Mouse (Mus musculus): Measurements from ENCODE around the gene Arhgef17. TPM values are rescaled to one million over a fixed set of nuclear protein-coding genes. Genes with fewer than 3 reads are reported as not detected.

The Arhgef17 gene
- polyA plus RNA-seq, 1 experiment from 2014 or later: 10.7 TPM

- Histone ChIP-seq H3K4me3 (ENCODE audit: low read depth, low read length) (no peak overlapping the region), H3K27me3 (ENCODE audit: control insufficient read depth, insufficient read depth, low read length) (no peaks in the 10 kb centered on the region), H3K4me2 (ENCODE audit: low read depth) (no peak overlapping the region), H3K9me3 (ENCODE audit: control insufficient read depth, low read length) (no peaks in the 10 kb centered on the region), H3K36me3 (ENCODE audit: control insufficient read depth, insufficient read depth, low read length) (no peaks in the 10 kb centered on the region), H3K27ac (ENCODE audit: low read depth, low read length) (no peak overlapping the region), H3K9ac (ENCODE audit: low read length) (no peak overlapping the region), H3K4me1 (ENCODE audit: control insufficient read depth, insufficient read depth, low read length) (no peaks in the 10 kb centered on the region)
- 86% methylated on average over 7 of the region's 7 CpGs for WGBS
- no peak for ATAC-seq (ENCODE audit: insufficient read depth, low FRiP score, low TSS enrichment)
- DNase-seq (ENCODE audit: low spot score): no peak
Measured at GRCm38 (mm10) chr7:100966014-100966413, 34.1 kb upstream of the Arhgef17 start.

- H3K27me3 ChIP-seq (ENCODE audit: control insufficient read depth, insufficient read depth, low read length): no peaks in the 10 kb centered on the region
- H3K4me2 ChIP-seq (ENCODE audit: low read depth): no peak overlapping the region
- no peaks in the 10 kb centered on the region for H3K4me1 ChIP-seq (ENCODE audit: control insufficient read depth, insufficient read depth, low read length)
- 21% methylated on average over 4 of the region's 4 CpGs for WGBS
- no peaks in the 10 kb centered on the region for H3K9me3 ChIP-seq (ENCODE audit: control insufficient read depth, low read length)
- ATAC-seq (ENCODE audit: insufficient read depth, low FRiP score, low TSS enrichment) (no peak), DNase-seq (ENCODE audit: low spot score) (peak; percentile 45)
- no peak overlapping the region for H3K4me3 ChIP-seq (ENCODE audit: low read depth, low read length)
- no peak overlapping the region for H3K27ac ChIP-seq (ENCODE audit: low read depth, low read length)
- H3K36me3 ChIP-seq (ENCODE audit: control insufficient read depth, insufficient read depth, low read length): no peaks in the 10 kb centered on the region
- H3K9ac ChIP-seq (ENCODE audit: low read length): no peak overlapping the region
Measured at GRCm38 (mm10) chr7:100965079-100965478, 33.2 kb upstream of the Arhgef17 start.

- no peak overlapping the region for H3K9ac ChIP-seq (ENCODE audit: low read length)
- H3K4me3 ChIP-seq (ENCODE audit: low read depth, low read length): no peak overlapping the region
- no peaks in the 10 kb centered on the region for H3K4me1 ChIP-seq (ENCODE audit: control insufficient read depth, insufficient read depth, low read length)
- no peaks in the 10 kb centered on the region for H3K9me3 ChIP-seq (ENCODE audit: control insufficient read depth, low read length)
- H3K27ac ChIP-seq (ENCODE audit: low read depth, low read length): no peak overlapping the region
- DNase-seq (ENCODE audit: low spot score) (no peak), ATAC-seq (ENCODE audit: insufficient read depth, low FRiP score, low TSS enrichment) (no peak)
- no peaks in the 10 kb centered on the region for H3K27me3 ChIP-seq (ENCODE audit: control insufficient read depth, insufficient read depth, low read length)
- H3K36me3 ChIP-seq (ENCODE audit: control insufficient read depth, insufficient read depth, low read length): no peaks in the 10 kb centered on the region
- H3K4me2 ChIP-seq (ENCODE audit: low read depth): no peak overlapping the region
- whole genome bisulfite sequencing: 81% methylated on average over 6 of the region's 6 CpGs
Measured at GRCm38 (mm10) chr7:100964242-100964641, 32.3 kb upstream of the Arhgef17 start.

GRCm38 (mm10) chr7:100963381-100963780 is 31.5 kb upstream of the Arhgef17 start:
- ATAC-seq (ENCODE audit: insufficient read depth, low FRiP score, low TSS enrichment): no peak
- no peak overlapping the region for H3K27ac ChIP-seq (ENCODE audit: low read depth, low read length)
- DNase-seq (ENCODE audit: low spot score): no peak
- 78% methylated on average over 8 of the region's 8 CpGs for WGBS
- no peak overlapping the region for H3K9ac ChIP-seq (ENCODE audit: low read length)
- H3K9me3 ChIP-seq (ENCODE audit: control insufficient read depth, low read length): no peaks in the 10 kb centered on the region
- H3K4me1 ChIP-seq (ENCODE audit: control insufficient read depth, insufficient read depth, low read length): no peaks in the 10 kb centered on the region
- H3K4me2 ChIP-seq (ENCODE audit: low read depth): no peak overlapping the region
- no peak overlapping the region for H3K4me3 ChIP-seq (ENCODE audit: low read depth, low read length)
- H3K27me3 ChIP-seq (ENCODE audit: control insufficient read depth, insufficient read depth, low read length): no peaks in the 10 kb centered on the region
- no peaks in the 10 kb centered on the region for H3K36me3 ChIP-seq (ENCODE audit: control insufficient read depth, insufficient read depth, low read length)

GRCm38 (mm10) chr7:100961146-100961545 is 29.2 kb upstream of the Arhgef17 start:
- Histone ChIP-seq H3K27ac (ENCODE audit: low read depth, low read length) (no peak overlapping the region), H3K4me3 (ENCODE audit: low read depth, low read length) (no peak overlapping the region), H3K9ac (ENCODE audit: low read length) (no peak overlapping the region), H3K36me3 (ENCODE audit: control insufficient read depth, insufficient read depth, low read length) (no peaks in the 10 kb centered on the region), H3K4me1 (ENCODE audit: control insufficient read depth, insufficient read depth, low read length) (no peaks in the 10 kb centered on the region), H3K9me3 (ENCODE audit: control insufficient read depth, low read length) (no peaks in the 10 kb centered on the region), H3K4me2 (ENCODE audit: low read depth) (no peak overlapping the region), H3K27me3 (ENCODE audit: control insufficient read depth, insufficient read depth, low read length) (no peaks in the 10 kb centered on the region)
- 77% methylated on average over 7 of the region's 7 CpGs for WGBS
- ATAC-seq (ENCODE audit: insufficient read depth, low FRiP score, low TSS enrichment) (no peak), DNase-seq (ENCODE audit: low spot score) (no peak)

- WGBS: 79% methylated on average over 2 of the region's 2 CpGs
Measured at GRCm38 (mm10) chr7:100960462-100960861, 28.6 kb upstream of the Arhgef17 start.

GRCm38 (mm10) chr7:100958426-100958825 is 26.5 kb upstream of the Arhgef17 start:
- Histone ChIP-seq H3K36me3 (ENCODE audit: control insufficient read depth, insufficient read depth, low read length) (no peaks in the 10 kb centered on the region), H3K27me3 (ENCODE audit: control insufficient read depth, insufficient read depth, low read length) (no peaks in the 10 kb centered on the region), H3K4me1 (ENCODE audit: control insufficient read depth, insufficient read depth, low read length) (no peaks in the 10 kb centered on the region), H3K4me2 (ENCODE audit: low read depth) (no peak overlapping the region), H3K9me3 (ENCODE audit: control insufficient read depth, low read length) (no peaks in the 10 kb centered on the region), H3K4me3 (ENCODE audit: low read depth, low read length) (no peak overlapping the region), H3K9ac (ENCODE audit: low read length) (no peak overlapping the region), H3K27ac (ENCODE audit: low read depth, low read length) (no peak overlapping the region)
- ATAC-seq (ENCODE audit: insufficient read depth, low FRiP score, low TSS enrichment) (no peak), DNase-seq (ENCODE audit: low spot score) (no peak)
- 91% methylated on average over 2 of the region's 2 CpGs for WGBS

More at GRCm38 (mm10) chr7:100960462-100960861, 28.6 kb upstream of the Arhgef17 start:
- Histone ChIP-seq H3K9me3 (ENCODE audit: control insufficient read depth, low read length) (no peaks in the 10 kb centered on the region), H3K27me3 (ENCODE audit: control insufficient read depth, insufficient read depth, low read length) (no peaks in the 10 kb centered on the region), H3K4me2 (ENCODE audit: low read depth) (no peak overlapping the region), H3K4me1 (ENCODE audit: control insufficient read depth, insufficient read depth, low read length) (no peaks in the 10 kb centered on the region), H3K9ac (ENCODE audit: low read length) (no peak overlapping the region), H3K4me3 (ENCODE audit: low read depth, low read length) (no peak overlapping the region), H3K27ac (ENCODE audit: low read depth, low read length) (no peak overlapping the region), H3K36me3 (ENCODE audit: control insufficient read depth, insufficient read depth, low read length) (no peaks in the 10 kb centered on the region)
- ATAC-seq (ENCODE audit: insufficient read depth, low FRiP score, low TSS enrichment): no peak
- no peak for DNase-seq (ENCODE audit: low spot score)

GRCm38 (mm10) chr7:100952686-100953085 is 20.8 kb upstream of the Arhgef17 start:
- WGBS: 89% methylated on average over 7 of the region's 7 CpGs
- Histone ChIP-seq H3K9ac (ENCODE audit: low read length) (no peak overlapping the region), H3K4me3 (ENCODE audit: low read depth, low read length) (no peak overlapping the region), H3K4me1 (ENCODE audit: control insufficient read depth, insufficient read depth, low read length) (no peaks in the 10 kb centered on the region), H3K27ac (ENCODE audit: low read depth, low read length) (no peak overlapping the region), H3K36me3 (ENCODE audit: control insufficient read depth, insufficient read depth, low read length) (no peaks in the 10 kb centered on the region), H3K4me2 (ENCODE audit: low read depth) (no peak overlapping the region), H3K27me3 (ENCODE audit: control insufficient read depth, insufficient read depth, low read length) (no peaks in the 10 kb centered on the region), H3K9me3 (ENCODE audit: control insufficient read depth, low read length) (no peaks in the 10 kb centered on the region)
- no peak for ATAC-seq (ENCODE audit: insufficient read depth, low FRiP score, low TSS enrichment)
- DNase-seq (ENCODE audit: low spot score): no peak

- H3K36me3 ChIP-seq (ENCODE audit: control insufficient read depth, insufficient read depth, low read length): no peaks in the 10 kb centered on the region
- DNase-seq (ENCODE audit: low spot score) (no peak), ATAC-seq (ENCODE audit: insufficient read depth, low FRiP score, low TSS enrichment) (no peak)
- H3K27ac ChIP-seq (ENCODE audit: low read depth, low read length): no peak overlapping the region
- H3K4me2 ChIP-seq (ENCODE audit: low read depth): no peak overlapping the region
- WGBS: 67% methylated on average over 2 of the region's 2 CpGs
- H3K9me3 ChIP-seq (ENCODE audit: control insufficient read depth, low read length): no peaks in the 10 kb centered on the region
- H3K27me3 ChIP-seq (ENCODE audit: control insufficient read depth, insufficient read depth, low read length): no peaks in the 10 kb centered on the region
- H3K9ac ChIP-seq (ENCODE audit: low read length): no peak overlapping the region
- no peaks in the 10 kb centered on the region for H3K4me1 ChIP-seq (ENCODE audit: control insufficient read depth, insufficient read depth, low read length)
- H3K4me3 ChIP-seq (ENCODE audit: low read depth, low read length): no peak overlapping the region
Measured at GRCm38 (mm10) chr7:100951903-100952302, 20.0 kb upstream of the Arhgef17 start.

Data from neural tube, embryonic 11.5 days (tissue).